Mouse (Mus musculus) forebrain, embryonic 14.5 days (tissue): ENCODE results near the gene Olig3. TPM values are rescaled to one million over a fixed set of nuclear protein-coding genes. Genes with fewer than 3 reads are reported as not detected.

Source experiments
- ATAC-seq: fragments of 200-750 bp; cut with Nextera tagmentation; 2 replicates; pipeline ENCODE4 v1.8.0; 2017; ENCODE audit warnings: mild to moderate bottlenecking, moderate library complexity
- DNase-seq: peaks from one replicate; pipeline ENCODE4 v3.0.0-alpha.2; 2015; ENCODE audit warnings: low spot score
- H3K27ac ChIP-seq: fragments of 300-500 bp; sonication (generic); 2 replicates; pipeline ENCODE4 v1.5.1; 2014; ENCODE audit warnings: low read depth, mild to moderate bottlenecking, control low read depth, low read length, moderate library complexity
- H3K27me3 ChIP-seq: fragments of 300-500 bp; sonication (generic); replicated peaks from 2 replicates; pipeline ENCODE4 v1.6.1; 2014; ENCODE audit warnings: low read length, control low read depth, mixed read lengths; ENCODE audit not compliant: control insufficient read depth, insufficient read depth
- H3K36me3 ChIP-seq: fragments of 300-500 bp; sonication (generic); 2 replicates; pipeline ENCODE4 v1.6.1; 2014; ENCODE audit warnings: low read length, control low read depth; ENCODE audit not compliant: control insufficient read depth, insufficient read depth
- H3K4me1 ChIP-seq: fragments of 300-500 bp; sonication (generic); 2 replicates; pipeline ENCODE4 v1.6.1; 2014; ENCODE audit warnings: antibody characterized with exemption, low read length, control low read depth; ENCODE audit not compliant: control insufficient read depth, insufficient read depth
- H3K4me2 ChIP-seq: fragments of 300-500 bp; sonication (generic); 2 replicates; pipeline ENCODE4 v1.6.1; 2014; ENCODE audit warnings: mild to moderate bottlenecking, control low read depth, low read length
- H3K4me3 ChIP-seq: fragments of 300-500 bp; sonication (generic); 2 replicates; pipeline ENCODE4 v1.5.1; 2014; ENCODE audit warnings: low read depth, low read length, control low read depth
- H3K9ac ChIP-seq: fragments of 300-500 bp; sonication (generic); 2 replicates; pipeline ENCODE4 v1.6.1; 2014; ENCODE audit warnings: mild to moderate bottlenecking, low read length, control low read depth, moderate library complexity
- H3K9me3 ChIP-seq: fragments of 300-500 bp; sonication (generic); replicated peaks from 2 replicates; pipeline ENCODE4 v1.6.1; 2016; ENCODE audit warnings: low read length, control low read depth, mixed read lengths; ENCODE audit not compliant: control insufficient read depth
- WGBS: fragments of 180-500 bp; shearing (Covaris S2); extraction: QIAGEN DNeasy Blood & Tissue Kit; methylation state at CpG from one replicate; pipeline ENCODE4 v1.1.7; 2014; 5-methylcytosine and 5-hydroxymethylcytosine counted together
- polyA plus RNA-seq: library from polyadenylated mRNA; unstranded; fragments of >200 nt; fragmentation: Nextera tagmentation; extraction: Ambion mirVana; gene quantifications from 2 replicates; pipeline ENCODE4 v1.2.1, GENCODE M21; 2014

Gene Olig3
- polyA plus RNA-seq, 1 experiment from 2014 or later, result 1.8 TPM

DNA sequence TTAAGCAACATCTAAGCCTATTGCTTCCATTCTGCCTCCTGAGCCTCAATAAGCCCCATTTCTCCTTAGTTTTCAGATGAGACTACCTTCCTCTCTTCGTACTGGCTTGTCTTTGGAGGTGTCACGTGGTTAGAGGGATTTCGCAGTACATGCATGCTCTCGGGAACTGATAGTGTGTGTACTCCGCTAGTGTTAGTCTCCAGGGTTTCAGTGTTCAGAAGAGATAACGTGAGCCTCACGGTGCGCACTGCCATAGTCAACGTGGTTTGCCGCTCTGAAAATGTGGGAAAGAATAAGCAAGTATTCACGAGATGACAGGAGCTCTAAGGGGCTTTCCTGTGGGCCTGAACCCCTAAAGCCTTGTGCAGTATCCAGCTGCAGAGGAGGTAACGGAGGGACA, 41.1 kb downstream of the Olig3 start:
- Histone ChIP-seq H3K4me1 (peaks cover 21% of the 10 kb centered on the region), H3K27ac (no peak overlapping the region), H3K36me3 (no peaks in the 10 kb centered on the region), H3K4me2 (peak overlapping the region; percentile 39), H3K9me3 (no peaks in the 10 kb centered on the region), H3K9ac (no peak overlapping the region), H3K27me3 (no peaks in the 10 kb centered on the region), H3K4me3 (no peak overlapping the region)
- ATAC-seq (no peak), DNase-seq (no peak)
- 73% methylated on average over 12 of the region's 12 CpGs for WGBS

DNA sequence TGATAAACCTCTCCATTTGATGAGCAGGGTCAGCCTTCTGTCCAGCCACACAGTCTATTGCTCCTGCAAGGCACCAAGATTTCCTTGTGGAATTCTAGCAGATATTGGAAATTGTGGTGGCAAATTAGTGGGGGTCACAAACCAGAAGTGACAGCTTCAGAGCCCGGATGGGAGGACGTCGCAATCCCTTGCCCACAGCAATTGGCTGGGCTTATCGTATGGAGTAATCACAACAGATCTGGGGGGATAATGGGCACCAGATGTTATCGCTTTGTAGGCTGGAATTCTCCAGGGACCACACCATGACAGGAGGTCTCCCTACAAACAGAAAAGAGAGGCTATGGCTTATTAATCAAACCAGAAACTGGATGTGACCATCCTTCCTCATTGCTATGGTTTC, 44.8 kb downstream of the Olig3 start:
- no peaks in the 10 kb centered on the region for H3K9me3 ChIP-seq
- no peaks in the 10 kb centered on the region for H3K36me3 ChIP-seq
- 47% methylated on average over 5 of the region's 5 CpGs for WGBS
- H3K27ac ChIP-seq, result no peak overlapping the region
- ATAC-seq, result no peak
- peak; percentile 11 for DNase-seq
- H3K4me2 ChIP-seq, result no peak overlapping the region
- no peaks in the 10 kb centered on the region for H3K27me3 ChIP-seq
- H3K4me1 ChIP-seq, result peaks cover 19% of the 10 kb centered on the region
- H3K4me3 ChIP-seq, result no peak overlapping the region
- H3K9ac ChIP-seq, result no peak overlapping the region

DNA sequence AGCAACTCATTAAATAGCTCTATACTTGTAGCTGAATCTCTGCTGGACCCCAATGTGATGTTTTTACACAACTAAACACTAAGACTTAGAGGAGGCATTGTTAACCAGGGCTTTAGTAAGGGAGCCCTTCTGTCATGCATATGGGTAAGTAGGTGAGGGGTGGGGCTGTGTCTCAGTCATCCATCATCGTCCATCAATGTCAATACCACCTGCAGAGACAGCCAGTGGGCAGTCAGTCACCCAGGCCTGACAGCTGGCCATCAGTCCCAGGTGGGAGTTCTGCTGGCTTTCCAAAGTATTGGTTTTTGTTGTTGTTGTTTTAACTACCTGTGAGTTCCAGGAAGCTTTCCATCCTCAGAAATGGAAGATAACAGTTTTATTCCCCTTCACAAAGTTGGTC, 48.1 kb downstream of the Olig3 start:
- ATAC-seq, result no peak
- no peaks in the 10 kb centered on the region for H3K36me3 ChIP-seq
- no peaks in the 10 kb centered on the region for H3K9me3 ChIP-seq
- 41% methylated on average over 1 of the region's 1 CpGs for WGBS
- no peaks in the 10 kb centered on the region for H3K27me3 ChIP-seq
- H3K4me1 ChIP-seq, result peaks cover 4% of the 10 kb centered on the region; the same call in 1 of the 2 replicates
- H3K4me2 ChIP-seq, result no peak overlapping the region
- H3K9ac ChIP-seq, result no peak overlapping the region
- H3K27ac ChIP-seq, result no peak overlapping the region
- DNase-seq, result no peak
- H3K4me3 ChIP-seq, result no peak overlapping the region

DNA sequence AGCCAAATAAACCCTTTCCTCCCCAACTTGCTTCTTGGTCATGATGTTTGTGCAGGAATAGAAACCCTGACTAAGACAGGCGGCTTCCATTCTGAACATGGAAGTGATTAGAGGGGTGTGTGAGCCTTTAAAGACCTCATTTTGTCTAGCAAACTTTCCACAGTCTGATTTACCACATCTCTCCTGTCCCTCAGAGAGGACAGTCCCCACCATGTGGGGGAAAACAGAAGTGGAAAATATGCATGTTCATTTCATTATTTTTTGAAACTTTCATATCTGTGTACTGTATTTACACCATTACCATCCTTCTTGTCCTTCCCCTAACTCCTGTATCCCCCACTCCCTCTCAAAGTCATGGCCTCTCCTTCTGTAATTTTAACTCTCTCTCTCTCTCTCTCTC, 49.6 kb downstream of the Olig3 start:
- Histone ChIP-seq H3K4me2 (no peak overlapping the region), H3K36me3 (no peaks in the 10 kb centered on the region), H3K9ac (no peak overlapping the region), H3K4me3 (no peak overlapping the region), H3K27me3 (no peaks in the 10 kb centered on the region), H3K9me3 (no peaks in the 10 kb centered on the region), H3K27ac (no peak overlapping the region), H3K4me1 (peaks cover 4% of the 10 kb centered on the region; the same call in 1 of the 2 replicates)
- DNase-seq, result no peak
- WGBS, result 77% methylated on average over 1 of the region's 1 CpGs
- ATAC-seq, result no peak

DNA sequence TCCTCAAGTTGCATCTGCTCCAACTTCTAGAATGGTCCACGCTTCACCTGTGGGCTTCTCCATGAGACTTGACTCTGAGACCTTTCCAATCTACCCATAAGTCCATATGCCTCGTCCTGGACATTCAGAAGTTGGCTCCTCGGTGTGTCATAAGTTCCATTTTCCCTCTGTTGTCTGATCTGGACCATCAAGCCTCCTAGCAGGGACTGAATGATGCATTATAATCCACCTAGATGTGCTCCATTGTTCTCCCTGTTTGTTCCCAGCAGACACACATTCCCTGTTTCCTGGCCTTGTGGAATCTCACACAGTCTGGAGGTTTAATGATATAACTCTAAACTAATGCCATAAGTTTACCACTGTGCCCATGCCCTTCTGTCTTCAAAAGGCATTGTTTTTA, 50.8 kb downstream of the Olig3 start:
- H3K27me3 ChIP-seq, result no peaks in the 10 kb centered on the region
- no peak overlapping the region for H3K4me3 ChIP-seq
- H3K9ac ChIP-seq, result no peak overlapping the region
- H3K4me1 ChIP-seq, result no peaks in the 10 kb centered on the region
- H3K9me3 ChIP-seq, result no peaks in the 10 kb centered on the region
- no peak for ATAC-seq
- no peak overlapping the region for H3K4me2 ChIP-seq
- WGBS, result 88% methylated on average over 3 of the region's 3 CpGs
- H3K27ac ChIP-seq, result no peak overlapping the region
- no peaks in the 10 kb centered on the region for H3K36me3 ChIP-seq
- DNase-seq, result no peak

Other genes starting within 250 kb of the Olig3 start
- gene Ifngr1, start 235.4 kb downstream of the Olig3 start, polyA plus RNA-seq, result 19.1 and 20.1 TPM in 2 replicates